Mouse (Mus musculus): ENCODE measurements around the gene Olfr695.
"Not testable (repeated sequence)": the region's sequence is repeated elsewhere in the genome, so short reads cannot be mapped to it uniquely, and the experiment has no call there.

Gene Olfr695

DNA sequence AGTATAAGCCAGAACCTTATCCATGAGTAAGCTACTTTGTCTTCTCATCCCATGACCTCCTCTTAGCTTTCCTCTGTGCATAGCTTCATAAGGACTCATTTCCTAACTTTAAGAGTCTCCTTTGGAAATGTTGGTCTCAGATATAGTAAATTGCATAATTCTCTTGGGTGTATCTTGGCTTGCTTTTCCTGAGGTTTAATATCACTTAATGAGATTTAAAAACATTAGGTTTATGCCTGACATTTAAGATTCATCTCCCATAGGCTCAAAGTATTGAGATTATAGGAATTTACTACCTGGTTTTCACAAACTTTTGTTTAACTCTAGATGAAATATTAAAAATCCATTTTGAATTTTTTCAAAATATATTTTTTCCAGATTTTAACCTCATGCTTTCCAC lies at the start of gene Olfr695:
Olfr695 (minus strand) TSS at position 101 of the 400 bp plus-strand sequence.
- no peak for DNase-seq (ENCODE audit: low spot score)

DNA sequence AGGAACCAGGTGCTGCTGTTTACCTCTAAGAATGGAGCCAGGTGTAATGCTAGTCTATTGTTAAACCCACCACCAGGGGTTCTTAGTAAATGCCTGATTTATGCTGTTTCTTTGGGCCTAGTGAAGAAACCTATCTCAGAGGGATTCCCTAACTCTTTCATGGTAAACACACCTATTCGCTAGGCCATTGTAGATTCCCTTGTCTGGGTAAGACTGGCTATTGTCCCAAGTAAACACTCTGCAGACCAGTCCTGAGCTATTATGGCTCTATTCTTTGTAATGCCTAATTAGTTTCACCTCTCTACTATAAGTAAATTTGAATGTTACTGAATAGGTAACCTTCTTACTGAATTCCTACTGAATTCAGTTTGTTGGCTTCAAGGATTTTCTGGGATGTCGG lies 44.8 kb upstream of the Olfr695 start:
- DNase-seq (ENCODE audit: low spot score), result not testable (repeated sequence)

DNA sequence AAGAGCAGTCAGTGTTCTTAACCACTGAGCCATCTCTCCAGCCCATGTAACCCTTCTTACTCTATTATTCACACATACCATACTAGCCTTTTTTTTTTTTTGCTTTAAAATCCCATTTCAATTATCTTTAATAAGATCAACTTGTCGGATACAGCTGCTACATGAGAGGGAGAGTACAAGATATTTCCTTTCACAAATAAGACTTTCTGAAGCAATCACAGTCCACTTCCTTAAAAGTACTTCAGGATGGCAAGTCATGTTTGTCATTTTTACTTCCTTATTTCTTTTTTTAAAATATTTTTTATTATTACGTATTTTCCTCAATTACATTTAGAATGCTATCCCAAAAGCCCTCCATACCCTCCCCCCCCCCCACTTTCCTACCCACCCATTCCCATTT lies 42.6 kb upstream of the Olfr695 start:
- no peak for DNase-seq (ENCODE audit: low spot score)

DNA sequence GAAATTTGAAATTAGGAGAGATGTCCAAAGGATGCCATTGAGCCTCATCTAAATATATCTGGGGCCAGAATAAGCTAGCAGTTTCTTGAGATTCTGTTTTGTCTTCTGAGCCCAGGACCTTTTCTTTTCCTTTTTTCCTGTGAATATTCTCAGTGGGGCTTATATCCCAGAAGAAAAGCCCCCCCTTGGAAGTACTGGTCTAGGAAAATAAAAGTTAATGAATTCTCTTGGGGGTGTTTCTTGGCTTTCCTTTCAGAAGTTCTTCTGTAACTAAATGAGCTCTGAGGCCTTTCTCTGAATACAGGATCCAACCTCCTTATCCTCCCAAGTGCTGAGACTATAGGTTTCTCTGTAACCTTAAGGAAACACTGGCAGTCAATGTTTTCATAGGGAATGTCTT lies 39.1 kb upstream of the Olfr695 start, which contains the start of gene Olfr698:
Olfr698 (minus strand) TSS at position 101 of the 400 bp plus-strand sequence.
- DNase-seq (ENCODE audit: low spot score), result no peak

DNA sequence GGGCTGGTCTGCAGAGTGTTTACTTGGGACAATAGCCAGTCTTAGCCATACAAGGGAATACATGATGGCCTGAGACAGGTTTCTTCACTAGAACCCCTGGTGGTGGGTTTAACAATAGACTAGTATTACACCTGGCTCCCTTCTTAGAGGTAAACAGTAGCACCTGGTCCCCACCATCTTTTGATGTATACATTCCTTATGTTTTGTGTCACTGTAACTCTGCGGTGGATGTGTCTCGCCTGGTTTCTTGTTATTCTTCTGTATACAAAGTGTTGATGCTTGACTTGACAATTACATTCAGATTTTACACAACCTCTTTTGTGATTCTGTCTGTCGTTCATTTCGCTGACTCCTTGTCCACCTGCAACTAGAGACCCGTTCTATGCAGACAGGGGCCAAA lies 29.6 kb upstream of the Olfr695 start:
- no peak for DNase-seq (ENCODE audit: low spot score)

DNA sequence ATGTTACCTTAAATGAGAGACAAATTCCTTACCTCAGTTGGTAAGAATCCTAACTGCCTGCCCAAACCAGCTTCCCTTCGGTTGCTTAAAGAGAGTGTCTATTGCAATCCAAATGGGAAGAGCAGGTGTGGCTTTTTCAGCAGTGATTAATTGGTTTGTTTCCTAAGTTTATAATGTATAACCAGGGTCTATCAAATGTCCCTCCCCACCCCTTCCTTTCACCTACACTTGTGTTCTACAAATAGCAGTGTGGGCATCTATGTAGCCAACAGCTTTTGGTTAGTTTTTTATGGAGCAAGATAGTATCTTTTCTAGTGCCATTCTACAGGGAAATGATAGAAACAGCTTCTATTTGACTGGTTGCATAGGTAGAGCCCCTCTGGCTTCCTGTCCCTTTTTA lies 26.1 kb upstream of the Olfr695 start, which contains the start of gene Olfr697:
Olfr697 (minus strand) TSS at position 101 of the 400 bp plus-strand sequence.
- no peak for DNase-seq (ENCODE audit: low spot score)

DNA sequence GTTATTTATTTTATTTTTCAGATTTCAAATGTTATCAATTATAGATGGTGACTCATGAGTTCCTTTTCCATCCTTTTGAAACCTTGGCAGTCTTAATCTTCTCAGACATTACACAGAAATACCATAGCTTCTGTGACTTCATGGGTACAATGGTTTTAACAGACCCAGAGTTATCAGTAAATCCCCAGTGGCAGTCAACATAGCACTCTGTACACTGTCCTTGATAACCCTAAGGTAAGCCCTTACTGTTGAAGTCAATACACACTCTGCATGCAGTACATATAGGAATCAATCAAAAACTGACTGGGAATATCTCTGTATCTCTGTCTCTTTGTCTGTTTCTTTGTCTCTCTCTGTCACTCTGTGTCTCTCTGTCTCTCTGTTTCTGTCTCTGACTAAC lies 20.8 kb upstream of the Olfr695 start:
- DNase-seq (ENCODE audit: low spot score), result no peak

DNA sequence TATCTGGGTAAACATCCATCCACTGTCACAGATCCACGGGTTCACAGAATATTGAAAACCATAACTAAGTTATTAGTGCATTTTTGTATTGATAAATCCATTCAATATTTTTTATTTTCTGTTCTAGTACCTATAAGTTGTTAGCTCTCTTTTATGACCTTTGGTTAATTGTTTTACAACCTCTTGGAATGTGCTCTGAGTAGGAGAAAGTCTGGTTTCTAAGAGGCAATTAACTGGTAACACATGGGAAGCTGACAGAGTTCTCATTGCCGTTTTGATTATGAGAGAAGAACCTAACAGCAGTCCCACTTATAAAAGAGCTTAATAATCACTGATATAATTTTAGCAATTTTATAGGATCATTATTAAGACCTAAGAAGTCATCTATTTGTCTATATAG lies 17.5 kb upstream of the Olfr695 start:
- no peak for DNase-seq (ENCODE audit: low spot score)

DNA sequence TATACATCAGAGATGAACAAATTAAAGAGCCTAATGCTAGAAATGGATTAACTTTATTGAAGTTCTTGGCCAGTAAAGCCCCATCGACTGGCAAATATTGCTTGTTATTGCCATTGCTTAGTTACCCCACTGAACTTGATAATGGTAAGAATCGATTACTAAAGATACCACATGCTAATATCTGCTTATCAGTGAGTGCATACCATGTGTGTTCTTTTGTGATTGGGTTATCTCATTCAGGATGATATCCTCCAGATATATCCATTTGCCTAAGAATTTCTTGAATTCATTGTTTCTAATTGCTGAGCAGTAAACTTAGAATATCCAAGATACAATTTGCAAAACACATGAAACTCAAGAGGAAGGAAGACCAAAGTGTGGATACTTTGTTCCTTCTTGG lies 9.5 kb upstream of the Olfr695 start:
- DNase-seq (ENCODE audit: low spot score), result not testable (repeated sequence)

DNA sequence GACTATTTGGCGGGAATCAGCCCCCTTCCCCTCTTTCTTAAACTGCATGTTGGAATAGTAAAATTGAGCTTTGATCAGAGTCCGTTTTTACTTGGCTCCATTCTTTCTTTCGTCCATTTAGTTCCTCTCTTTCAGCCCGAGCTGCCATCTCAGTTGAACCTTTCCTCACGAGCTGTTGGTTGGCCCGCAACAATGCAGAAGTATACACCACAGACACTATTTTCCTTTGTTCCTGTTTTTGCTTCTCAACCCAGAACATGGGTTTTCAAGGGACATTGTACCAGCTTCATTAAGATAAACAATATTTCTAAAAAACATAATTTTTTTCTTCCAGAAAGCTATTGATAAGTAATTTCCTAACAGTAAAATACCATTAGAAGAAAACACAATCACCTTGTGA lies 4.7 kb downstream of the Olfr695 start:
- no peak for DNase-seq (ENCODE audit: low spot score)

DNA sequence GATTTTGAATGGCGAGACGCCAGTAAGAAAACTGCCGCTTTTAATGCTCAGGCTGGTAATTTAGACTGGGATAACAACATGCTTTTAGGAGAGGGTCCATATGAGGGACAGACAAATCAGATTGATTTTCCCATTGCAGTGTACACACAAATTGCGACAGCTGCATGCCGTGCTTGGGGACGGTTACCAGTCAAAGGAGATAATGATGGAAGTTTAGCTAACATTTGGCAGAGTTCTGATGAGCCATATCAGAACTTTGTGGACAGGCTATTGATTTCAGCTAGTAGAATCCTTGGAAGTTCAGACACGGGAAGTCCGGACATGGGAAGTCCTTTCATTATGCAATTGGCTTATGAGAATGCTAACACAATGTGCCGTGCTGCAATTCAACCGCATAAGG lies 8.5 kb downstream of the Olfr695 start:
- DNase-seq (ENCODE audit: low spot score), result not testable (repeated sequence)

DNA sequence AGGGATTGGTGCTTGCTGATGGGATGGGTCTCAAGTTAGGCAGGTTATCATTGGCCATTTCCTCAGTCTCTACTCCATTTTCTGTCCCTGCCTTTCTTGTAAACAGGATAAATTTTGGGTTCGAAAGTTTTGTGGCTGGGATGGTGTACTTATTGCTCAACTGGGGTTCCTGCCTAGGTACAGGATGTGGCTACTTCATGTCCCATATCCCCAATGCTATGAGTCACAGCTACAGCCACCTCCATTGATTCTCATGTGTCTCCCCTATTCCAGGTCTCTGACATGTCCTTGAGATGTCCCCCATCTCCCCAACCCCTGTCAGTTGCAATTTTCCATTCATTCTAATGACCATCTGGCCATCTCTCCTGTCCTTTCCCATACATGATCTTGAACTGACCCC lies 19.3 kb downstream of the Olfr695 start:
- no peak for DNase-seq (ENCODE audit: low spot score)

DNA sequence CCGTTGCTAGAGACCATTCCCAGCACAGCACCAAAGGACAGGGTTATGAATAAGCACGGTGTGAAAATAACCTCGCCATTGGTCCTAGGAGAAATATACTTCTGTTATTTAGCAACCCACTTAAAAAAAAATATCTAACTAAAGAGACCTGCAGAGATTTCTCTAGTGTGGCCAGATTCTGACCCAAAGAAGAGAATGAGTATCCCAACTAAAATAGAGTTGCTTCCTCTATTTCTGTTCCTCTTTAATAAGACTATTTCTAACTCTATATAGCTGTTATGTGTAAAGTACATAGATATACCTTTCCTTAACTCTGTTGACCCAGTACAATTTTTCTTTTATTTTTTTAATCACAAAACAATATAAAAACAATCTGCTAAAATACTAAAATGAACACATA lies 23.2 kb downstream of the Olfr695 start:
- DNase-seq (ENCODE audit: low spot score), result no peak

DNA sequence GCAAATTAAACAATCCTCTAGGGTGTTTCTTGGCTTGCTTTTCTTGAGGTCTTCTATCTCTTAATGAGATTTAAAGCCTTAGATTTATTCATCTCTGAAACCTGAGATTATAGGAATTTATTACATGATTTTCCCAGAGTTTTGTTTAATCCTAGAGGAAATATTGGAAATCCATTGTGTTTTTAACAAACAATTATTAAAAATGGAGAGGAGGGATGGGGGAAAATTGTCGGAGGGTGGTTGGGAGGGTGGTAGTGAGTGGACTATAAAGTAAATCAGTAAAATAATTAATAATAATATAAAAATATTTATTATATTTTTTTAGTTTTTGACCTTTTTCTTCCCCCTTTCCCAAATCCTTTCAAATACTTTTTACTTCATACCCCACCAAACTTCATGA lies 24.5 kb downstream of the Olfr695 start, which contains the start of gene Olfr694:
Olfr694 (minus strand) TSS at position 101 of the 400 bp plus-strand sequence.
- no peak for DNase-seq (ENCODE audit: low spot score)

DNA sequence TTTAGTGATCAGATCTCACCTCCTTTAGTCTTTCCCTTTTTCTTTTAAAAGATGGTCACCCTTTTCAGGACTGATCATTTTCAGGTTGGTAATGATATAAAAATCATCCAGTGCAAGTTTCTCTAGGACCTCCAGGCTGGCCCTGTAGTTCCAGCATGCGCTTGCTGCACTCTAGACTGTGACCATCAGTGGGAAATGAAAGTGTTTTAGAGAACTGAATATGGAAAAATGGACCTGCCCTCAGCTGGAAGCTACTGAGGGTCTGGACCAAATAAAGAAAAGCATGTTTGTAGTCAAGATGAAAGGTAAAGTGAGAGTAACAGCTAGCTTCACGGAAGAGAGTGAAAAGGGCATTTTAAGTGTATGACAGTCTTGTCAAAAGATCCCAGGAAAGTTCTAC lies 30.8 kb downstream of the Olfr695 start:
- no peak for DNase-seq (ENCODE audit: low spot score)

DNA sequence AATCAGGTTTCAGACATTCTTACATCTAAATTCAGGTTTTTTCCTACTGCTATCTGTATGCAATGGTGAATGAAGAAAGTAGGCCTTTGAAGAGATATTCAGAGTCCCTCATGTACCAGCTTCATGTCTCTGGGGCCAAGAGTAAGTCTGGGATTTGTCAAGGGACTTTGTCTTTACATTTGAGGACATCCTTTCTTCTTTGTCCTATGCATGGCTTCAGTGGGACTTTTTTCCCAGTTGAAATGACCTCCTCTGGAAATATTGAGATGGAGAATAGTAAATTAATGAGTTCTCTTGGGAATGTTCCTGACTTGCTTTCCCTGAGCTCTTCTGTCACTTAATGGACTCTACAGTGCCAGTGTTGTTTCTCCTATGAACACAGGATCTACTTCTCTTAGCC lies 35.7 kb downstream of the Olfr695 start, which contains the start of gene Olfr693:
Olfr693 (minus strand) TSS at position 101 of the 400 bp plus-strand sequence.
- DNase-seq (ENCODE audit: low spot score), result no peak
